Mouse (Mus musculus): Measurements from ENCODE around the gene Pik3r1. TPM values are rescaled to one million over a fixed set of nuclear protein-coding genes. Genes with fewer than 3 reads are reported as not detected.

The Pik3r1 gene
- polyA plus RNA-seq, 1 experiment from 2014 or later = 28.6 TPM

GRCm38 (mm10) chr13:101717836-101718235 lies 50.2 kb downstream of the Pik3r1 start:
- H3K4me2 ChIP-seq = no peak overlapping the region
- no peak overlapping the region for H3K9ac ChIP-seq
- H3K4me3 ChIP-seq = no peak overlapping the region
- no peak for ATAC-seq (ENCODE audit: borderline replicate concordance, extremely low read depth, low FRiP score, low TSS enrichment)
- H3K27me3 ChIP-seq = no peaks in the 10 kb centered on the region
- H3K4me1 ChIP-seq = peaks cover 38% of the 10 kb centered on the region
- H3K27ac ChIP-seq = no peak overlapping the region; the same call in 1 of the 2 replicates
- 0 out of 2 replicates have a peak, but pooled peaks cover 4% of the 10 kb centered on the region for H3K36me3 ChIP-seq
- H3K9me3 ChIP-seq = no peaks in the 10 kb centered on the region
- WGBS = 64% methylated on average over 6 of the region's 6 CpGs

DNA sequence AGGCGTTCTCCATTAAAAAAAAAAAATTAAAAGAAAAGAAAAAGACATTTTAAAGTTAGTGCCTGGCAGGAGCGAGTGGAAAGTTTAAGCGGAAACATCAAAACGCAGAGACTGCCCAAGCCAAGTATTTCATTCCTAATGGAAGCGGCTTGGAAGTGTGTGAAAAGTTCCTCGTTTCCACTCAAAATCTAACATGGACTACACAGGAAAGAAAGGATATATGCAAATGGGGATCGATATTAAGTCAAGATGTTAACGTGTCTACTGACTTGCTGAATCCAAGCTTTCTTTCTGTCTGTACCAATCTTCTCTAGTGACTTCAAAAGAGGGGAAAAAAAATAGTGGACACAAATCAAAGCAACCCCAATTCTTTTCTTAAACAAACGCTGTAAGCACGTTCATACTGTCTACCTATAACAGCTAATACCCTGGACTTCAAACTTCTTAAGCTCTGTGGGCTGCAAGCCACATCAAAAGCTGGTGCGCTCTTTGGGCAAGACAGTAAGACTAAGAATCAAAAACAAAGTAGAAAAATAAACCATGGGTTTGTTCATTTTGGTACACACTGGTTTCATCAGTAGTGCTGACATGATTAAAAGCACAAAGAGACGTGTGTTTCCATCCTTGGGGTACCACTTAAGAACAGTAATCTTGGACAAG lies 54.5 kb downstream of the Pik3r1 start:
- Histone ChIP-seq H3K36me3 (peaks cover 12% of the 10 kb centered on the region), H3K9ac (no peak overlapping the region), H3K9me3 (no peaks in the 10 kb centered on the region), H3K27me3 (no peaks in the 10 kb centered on the region), H3K4me3 (no peak overlapping the region), H3K4me1 (peaks cover 16% of the 10 kb centered on the region), H3K27ac (no peak overlapping the region), H3K4me2 (no peak overlapping the region)
- WGBS = 78% methylated on average over 12 of the region's 12 CpGs
- no peak for ATAC-seq (ENCODE audit: borderline replicate concordance, extremely low read depth, low FRiP score, low TSS enrichment)

- no peak for ATAC-seq (ENCODE audit: borderline replicate concordance, extremely low read depth, low FRiP score, low TSS enrichment)
- Histone ChIP-seq H3K27me3 (no peaks in the 10 kb centered on the region), H3K4me2 (no peak overlapping the region), H3K9me3 (no peaks in the 10 kb centered on the region), H3K4me3 (no peak overlapping the region), H3K36me3 (peaks cover 18% of the 10 kb centered on the region), H3K9ac (no peak overlapping the region), H3K27ac (peak overlapping the region; percentile 31; the same call in 1 of the 2 replicates), H3K4me1 (peaks cover 11% of the 10 kb centered on the region)
- WGBS = 56% methylated on average over 9 of the region's 9 CpGs
Measured at GRCm38 (mm10) chr13:101712720-101713428, 55.1 kb downstream of the Pik3r1 start.

GRCm38 (mm10) chr13:101712099-101712498 lies 55.9 kb downstream of the Pik3r1 start:
- no peak for ATAC-seq (ENCODE audit: borderline replicate concordance, extremely low read depth, low FRiP score, low TSS enrichment)
- no peak overlapping the region for H3K27ac ChIP-seq
- peaks cover 18% of the 10 kb centered on the region for H3K36me3 ChIP-seq
- peaks cover 7% of the 10 kb centered on the region for H3K4me1 ChIP-seq
- WGBS = 83% methylated on average over 9 of the region's 9 CpGs
- H3K9me3 ChIP-seq = no peaks in the 10 kb centered on the region
- no peak overlapping the region for H3K4me3 ChIP-seq
- H3K9ac ChIP-seq = no peak overlapping the region
- H3K4me2 ChIP-seq = no peak overlapping the region
- no peaks in the 10 kb centered on the region for H3K27me3 ChIP-seq

GRCm38 (mm10) chr13:101711301-101711700 lies 56.7 kb downstream of the Pik3r1 start:
- no peaks in the 10 kb centered on the region for H3K9me3 ChIP-seq
- H3K9ac ChIP-seq = no peak overlapping the region
- no peaks in the 10 kb centered on the region for H3K27me3 ChIP-seq
- peaks cover 7% of the 10 kb centered on the region for H3K4me1 ChIP-seq
- H3K36me3 ChIP-seq = peaks cover 21% of the 10 kb centered on the region
- 92% methylated on average over 2 of the region's 2 CpGs for WGBS
- no peak for ATAC-seq (ENCODE audit: borderline replicate concordance, extremely low read depth, low FRiP score, low TSS enrichment)
- no peak overlapping the region for H3K4me2 ChIP-seq
- no peak overlapping the region for H3K27ac ChIP-seq
- H3K4me3 ChIP-seq = no peak overlapping the region

DNA sequence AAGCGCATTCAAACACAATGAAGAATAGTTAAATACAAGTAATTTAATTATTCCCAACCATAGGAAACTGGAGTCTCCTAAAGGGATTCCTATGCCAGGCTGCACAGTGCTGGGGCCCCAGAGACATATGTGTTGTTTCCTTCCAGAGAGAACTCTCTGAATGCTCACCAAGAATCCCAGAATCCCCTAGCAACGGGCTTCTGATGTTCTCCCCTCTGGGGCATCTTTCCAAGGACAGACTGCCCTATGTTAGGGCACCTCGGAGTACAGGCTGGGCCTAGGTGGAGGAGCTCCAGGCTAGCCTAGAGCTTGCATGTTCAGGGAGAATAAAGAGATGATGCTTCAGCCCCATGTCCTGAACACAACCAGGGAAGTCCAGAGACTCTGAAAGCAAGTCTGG lies 58.2 kb downstream of the Pik3r1 start:
- Histone ChIP-seq H3K4me3 (no peak overlapping the region), H3K36me3 (peaks cover 20% of the 10 kb centered on the region), H3K27ac (no peak overlapping the region), H3K27me3 (no peaks in the 10 kb centered on the region), H3K9me3 (no peaks in the 10 kb centered on the region), H3K9ac (no peak overlapping the region), H3K4me1 (peaks cover 7% of the 10 kb centered on the region), H3K4me2 (no peak overlapping the region)
- no peak for ATAC-seq (ENCODE audit: borderline replicate concordance, extremely low read depth, low FRiP score, low TSS enrichment)
- WGBS = 80% methylated on average over 3 of the region's 3 CpGs

DNA sequence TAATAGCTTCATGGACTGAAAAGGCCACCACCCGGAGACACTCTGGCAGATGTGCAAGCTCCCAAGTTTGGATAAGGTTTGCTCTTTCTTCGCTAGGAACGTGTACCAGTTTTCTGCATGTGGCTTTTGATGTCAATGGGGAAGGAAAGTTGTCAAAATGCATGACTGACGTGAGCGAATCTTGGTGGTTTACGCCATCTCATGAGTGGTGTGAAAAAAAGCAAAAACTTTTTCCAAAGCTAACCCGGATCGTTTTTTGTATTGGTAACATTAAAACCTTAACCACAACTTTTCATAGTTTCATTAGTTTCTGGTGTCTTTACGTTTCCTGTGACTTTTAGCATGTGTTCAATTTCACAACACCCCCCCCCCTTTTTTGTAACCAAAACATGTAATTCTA lies 60.8 kb downstream of the Pik3r1 start:
- no peaks in the 10 kb centered on the region for H3K27me3 ChIP-seq
- H3K4me2 ChIP-seq = no peak overlapping the region
- H3K4me3 ChIP-seq = no peak overlapping the region
- no peak for ATAC-seq (ENCODE audit: borderline replicate concordance, extremely low read depth, low FRiP score, low TSS enrichment)
- 87% methylated on average over 9 of the region's 9 CpGs for WGBS
- no peaks in the 10 kb centered on the region for H3K9me3 ChIP-seq
- no peaks in the 10 kb centered on the region for H3K4me1 ChIP-seq
- H3K36me3 ChIP-seq = peaks cover 28% of the 10 kb centered on the region
- no peak overlapping the region for H3K9ac ChIP-seq
- no peak overlapping the region for H3K27ac ChIP-seq

DNA sequence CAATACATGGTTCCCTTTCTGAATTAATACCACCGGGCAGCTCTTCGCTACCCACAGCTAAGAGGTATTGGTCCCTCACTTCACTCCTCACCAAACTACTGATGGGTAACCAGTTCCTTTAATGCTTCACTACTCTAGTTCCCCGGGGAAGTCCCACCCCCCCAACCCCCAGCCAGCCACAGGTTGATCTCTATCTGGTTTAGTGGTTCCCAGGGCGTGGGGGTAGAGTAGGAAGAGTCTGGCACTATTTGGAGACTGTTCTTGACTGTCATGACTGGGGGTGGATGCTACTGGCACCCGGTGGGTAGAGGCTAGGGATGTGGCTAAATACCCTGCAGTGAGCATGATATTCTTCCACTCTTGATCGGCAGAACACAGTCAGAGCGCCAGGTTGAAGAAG lies 61.6 kb downstream of the Pik3r1 start:
- peaks cover 35% of the 10 kb centered on the region for H3K36me3 ChIP-seq
- no peak overlapping the region for H3K4me3 ChIP-seq
- no peaks in the 10 kb centered on the region for H3K4me1 ChIP-seq
- no peaks in the 10 kb centered on the region for H3K27me3 ChIP-seq
- H3K4me2 ChIP-seq = no peak overlapping the region
- 89% methylated on average over 7 of the region's 7 CpGs for WGBS
- no peaks in the 10 kb centered on the region for H3K9me3 ChIP-seq
- ATAC-seq (ENCODE audit: borderline replicate concordance, extremely low read depth, low FRiP score, low TSS enrichment) = no peak
- no peak overlapping the region for H3K27ac ChIP-seq
- no peak overlapping the region for H3K9ac ChIP-seq

- WGBS = 78% methylated on average over 14 of the region's 14 CpGs
- Histone ChIP-seq H3K27me3 (no peaks in the 10 kb centered on the region), H3K4me2 (no peak overlapping the region), H3K4me3 (no peak overlapping the region), H3K36me3 (peaks cover 42% of the 10 kb centered on the region), H3K4me1 (peaks cover under 1% of the 10 kb centered on the region; the same call in 1 of the 2 replicates), H3K9me3 (no peaks in the 10 kb centered on the region), H3K9ac (no peak overlapping the region), H3K27ac (no peak overlapping the region)
- no peak for ATAC-seq (ENCODE audit: borderline replicate concordance, extremely low read depth, low FRiP score, low TSS enrichment)
Measured at GRCm38 (mm10) chr13:101702096-101702775, 65.8 kb downstream of the Pik3r1 start.

DNA sequence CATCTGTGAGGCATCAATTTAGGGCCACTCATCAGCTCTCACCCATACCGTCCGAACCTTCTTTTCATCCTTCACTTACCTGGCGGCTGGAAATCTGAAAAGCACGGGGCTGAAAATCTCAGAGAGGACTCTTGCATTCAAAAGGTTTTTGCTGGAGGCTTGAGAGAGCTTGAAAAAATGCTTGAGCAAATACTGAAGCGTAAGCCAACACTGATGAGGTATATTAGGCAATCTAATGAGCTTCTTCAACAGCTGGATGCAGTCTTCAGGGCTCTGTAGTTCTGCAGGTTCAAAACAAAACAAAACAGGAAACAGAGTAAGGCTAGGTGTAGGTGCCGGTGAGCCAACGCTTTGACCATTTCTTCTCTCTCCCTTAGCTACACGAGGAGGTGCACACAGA lies 66.4 kb downstream of the Pik3r1 start:
- Histone ChIP-seq H3K9me3 (no peaks in the 10 kb centered on the region), H3K36me3 (peaks cover 39% of the 10 kb centered on the region), H3K9ac (no peak overlapping the region), H3K4me2 (no peak overlapping the region), H3K4me1 (peaks cover 4% of the 10 kb centered on the region; the same call in 1 of the 2 replicates), H3K27me3 (no peaks in the 10 kb centered on the region), H3K27ac (no peak overlapping the region), H3K4me3 (no peak overlapping the region)
- ATAC-seq (ENCODE audit: borderline replicate concordance, extremely low read depth, low FRiP score, low TSS enrichment) = no peak
- WGBS = 76% methylated on average over 8 of the region's 8 CpGs

DNA sequence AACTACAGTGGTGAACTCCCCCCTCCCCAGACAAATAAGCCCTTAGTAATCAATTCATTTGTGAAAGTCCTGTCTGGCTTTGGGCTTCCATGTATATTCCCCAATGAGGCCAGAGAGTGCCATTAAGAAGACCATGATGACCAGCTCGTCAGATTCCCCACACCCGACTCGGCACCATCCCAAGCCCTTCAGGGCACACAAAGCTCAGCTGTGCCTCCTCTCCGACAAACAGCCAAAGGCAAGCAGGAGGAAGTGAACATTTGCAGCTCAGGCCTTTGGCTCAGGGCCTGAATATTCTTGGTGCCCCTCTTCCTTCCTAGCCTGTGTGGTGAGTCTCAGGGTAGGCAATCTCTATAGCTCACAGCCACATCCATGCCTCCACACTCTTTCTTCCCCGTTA lies 68.3 kb downstream of the Pik3r1 start:
- H3K4me2 ChIP-seq = no peak overlapping the region
- H3K9me3 ChIP-seq = no peaks in the 10 kb centered on the region
- H3K4me3 ChIP-seq = no peak overlapping the region
- H3K9ac ChIP-seq = no peak overlapping the region
- WGBS = 75% methylated on average over 5 of the region's 5 CpGs
- H3K36me3 ChIP-seq = peaks cover 36% of the 10 kb centered on the region
- no peaks in the 10 kb centered on the region for H3K27me3 ChIP-seq
- H3K27ac ChIP-seq = no peak overlapping the region
- peaks cover 14% of the 10 kb centered on the region for H3K4me1 ChIP-seq
- ATAC-seq (ENCODE audit: borderline replicate concordance, extremely low read depth, low FRiP score, low TSS enrichment) = no peak

GRCm38 (mm10) chr13:101697966-101698365 lies 70.1 kb downstream of the Pik3r1 start:
- no peaks in the 10 kb centered on the region for H3K27me3 ChIP-seq
- 73% methylated on average over 5 of the region's 5 CpGs for WGBS

More at GRCm38 (mm10) chr13:101697966-101698365, 70.1 kb downstream of the Pik3r1 start:
- ATAC-seq (ENCODE audit: borderline replicate concordance, extremely low read depth, low FRiP score, low TSS enrichment) = no peak
- H3K4me1 ChIP-seq = peaks cover 24% of the 10 kb centered on the region
- H3K27ac ChIP-seq = no peak overlapping the region
- H3K9me3 ChIP-seq = no peaks in the 10 kb centered on the region
- no peak overlapping the region for H3K4me2 ChIP-seq
- no peak overlapping the region for H3K9ac ChIP-seq
- peaks cover 34% of the 10 kb centered on the region for H3K36me3 ChIP-seq
- no peak overlapping the region for H3K4me3 ChIP-seq

All from lung, embryonic 15.5 days (tissue).